Mouse (Mus musculus): Measurements from ENCODE around the gene Ackr3. TPM values are rescaled to one million over a fixed set of nuclear protein-coding genes. Genes with fewer than 3 reads are reported as not detected.

Ackr3 gene
- polyA plus RNA-seq, 1 experiment, result 28.2 TPM

DNA sequence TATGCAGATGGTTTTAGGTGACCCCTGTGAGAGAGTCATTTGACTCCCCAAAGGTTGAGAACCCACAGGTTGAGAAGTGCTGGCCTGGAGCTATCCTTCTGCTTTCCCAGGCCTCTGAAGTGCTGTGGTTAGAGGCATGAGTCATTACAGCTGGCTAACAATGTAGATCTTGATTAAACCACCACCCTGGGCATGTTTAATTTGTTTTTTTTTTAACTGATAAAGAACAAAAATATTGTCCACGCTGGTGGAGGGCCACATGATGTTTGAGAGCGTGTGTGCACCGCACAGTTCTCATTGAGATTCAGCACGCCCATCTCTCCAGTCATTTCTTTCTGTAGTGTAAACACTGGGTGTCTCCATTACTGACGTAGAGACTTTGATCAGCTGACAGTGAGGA is 25.8 kb upstream of the Ackr3 start:
- TF ChIP-seq CTCF (IDR thresholded peaks at IDR 0.05; ENCODE audit: borderline replicate concordance, insufficient read depth, low read length), result no peak
- no peak for TF ChIP-seq POLR2A (IDR thresholded peaks at IDR 0.05; ENCODE audit: low read depth, low read length)
- Histone ChIP-seq H3K4me3 (ENCODE audit: insufficient read depth, low read length) (no peak overlapping the region), H3K27ac (ENCODE audit: insufficient read depth, low read length) (no peak overlapping the region), H3K4me1 (ENCODE audit: control insufficient read depth, insufficient read depth, low read length) (peaks cover 13% of the 10 kb centered on the region; the same call in 1 of the 2 replicates)

DNA sequence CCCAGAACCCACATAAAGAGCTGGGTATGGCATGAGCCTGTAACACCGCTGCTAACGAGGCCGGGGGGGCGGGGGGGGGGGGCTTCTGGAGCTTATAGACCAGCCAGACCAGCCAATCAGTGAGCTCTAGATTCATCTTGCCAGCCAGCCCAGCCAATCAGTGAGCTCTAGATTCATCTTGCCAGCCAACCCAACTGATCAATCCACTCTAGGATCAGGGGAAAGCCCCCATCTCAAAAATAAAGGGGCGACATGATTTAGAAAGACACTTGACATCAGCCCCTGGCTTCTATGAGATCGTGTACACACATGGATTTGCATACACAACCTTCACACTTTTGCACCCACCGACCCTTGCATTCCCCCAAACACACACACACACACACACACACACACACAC is 23.3 kb upstream of the Ackr3 start:
- Histone ChIP-seq H3K4me1 (ENCODE audit: control insufficient read depth, insufficient read depth, low read length) (peaks cover 8% of the 10 kb centered on the region; the same call in 1 of the 2 replicates), H3K27ac (ENCODE audit: insufficient read depth, low read length) (no peak overlapping the region), H3K4me3 (ENCODE audit: insufficient read depth, low read length) (no peak overlapping the region)
- TF ChIP-seq POLR2A (IDR thresholded peaks at IDR 0.05; ENCODE audit: low read depth, low read length), result no peak
- TF ChIP-seq CTCF (IDR thresholded peaks at IDR 0.05; ENCODE audit: borderline replicate concordance, insufficient read depth, low read length), result no peak

DNA sequence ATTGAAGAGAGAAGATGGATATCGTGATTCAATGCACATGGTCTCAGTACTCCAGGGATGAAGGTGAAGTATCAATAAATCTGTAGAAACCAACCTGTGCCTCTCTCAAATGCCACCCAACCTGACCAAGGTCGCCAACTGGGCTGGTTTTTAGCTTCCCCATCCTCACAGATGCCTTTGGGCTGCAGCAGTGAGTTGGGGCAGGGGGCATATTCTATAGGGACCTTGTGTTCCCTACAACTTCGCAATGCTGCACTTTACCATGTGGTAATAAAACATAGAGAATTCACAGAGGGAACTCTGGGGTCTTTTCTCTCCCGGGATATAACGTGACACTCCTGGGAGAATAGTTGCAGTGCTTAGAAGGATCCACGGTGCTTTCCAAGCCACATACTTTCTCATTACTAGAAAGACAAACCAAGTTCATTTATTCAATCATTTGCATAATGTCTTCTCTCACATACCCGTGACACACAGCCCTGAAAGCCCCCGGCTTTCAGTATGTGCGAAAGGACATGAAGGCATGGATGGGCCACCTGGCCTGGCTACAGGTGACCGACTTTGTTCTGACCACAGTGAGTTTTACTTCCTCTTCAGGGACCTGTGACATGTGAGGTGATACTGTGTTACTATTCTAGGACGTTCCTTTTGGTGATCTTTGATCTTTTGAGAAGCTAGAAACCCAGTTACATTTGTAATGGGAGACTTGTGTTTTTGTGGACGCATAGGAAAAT is 22.6 kb upstream of the Ackr3 start:
- no peak for TF ChIP-seq POLR2A (IDR thresholded peaks at IDR 0.05; ENCODE audit: low read depth, low read length)
- H3K27ac ChIP-seq (ENCODE audit: insufficient read depth, low read length), result no peak overlapping the region
- no peak overlapping the region for H3K4me3 ChIP-seq (ENCODE audit: insufficient read depth, low read length)
- H3K4me1 ChIP-seq (ENCODE audit: control insufficient read depth, insufficient read depth, low read length), result peaks cover 5% of the 10 kb centered on the region; the same call in 1 of the 2 replicates

DNA sequence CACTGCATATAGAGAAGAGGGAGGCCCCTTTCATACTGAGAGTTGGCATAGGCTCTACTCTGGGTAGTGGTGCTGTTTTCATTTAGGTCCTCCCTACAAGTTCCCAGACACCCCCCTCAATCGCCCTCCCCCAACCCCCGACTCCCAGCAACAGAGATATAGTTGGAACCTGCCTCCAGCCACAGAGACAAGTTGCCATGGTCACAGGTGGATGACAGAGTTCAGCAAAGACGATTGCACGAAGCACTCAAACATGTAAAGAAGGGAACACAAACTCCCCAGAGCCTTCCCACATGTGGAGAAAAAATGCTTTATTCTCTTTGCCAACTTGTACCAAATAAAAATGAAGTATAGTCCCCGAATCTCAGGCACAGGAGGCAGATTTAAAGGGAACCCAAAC is 21.3 kb upstream of the Ackr3 start:
- H3K4me3 ChIP-seq (ENCODE audit: insufficient read depth, low read length), result no peak overlapping the region
- H3K27ac ChIP-seq (ENCODE audit: insufficient read depth, low read length), result no peak overlapping the region
- 0 out of 2 replicates have a peak, but pooled peaks cover 1% of the 10 kb centered on the region for H3K4me1 ChIP-seq (ENCODE audit: control insufficient read depth, insufficient read depth, low read length)
- no peak for TF ChIP-seq POLR2A (IDR thresholded peaks at IDR 0.05; ENCODE audit: low read depth, low read length)
- no peak for TF ChIP-seq CTCF (IDR thresholded peaks at IDR 0.05; ENCODE audit: borderline replicate concordance, insufficient read depth, low read length)

DNA sequence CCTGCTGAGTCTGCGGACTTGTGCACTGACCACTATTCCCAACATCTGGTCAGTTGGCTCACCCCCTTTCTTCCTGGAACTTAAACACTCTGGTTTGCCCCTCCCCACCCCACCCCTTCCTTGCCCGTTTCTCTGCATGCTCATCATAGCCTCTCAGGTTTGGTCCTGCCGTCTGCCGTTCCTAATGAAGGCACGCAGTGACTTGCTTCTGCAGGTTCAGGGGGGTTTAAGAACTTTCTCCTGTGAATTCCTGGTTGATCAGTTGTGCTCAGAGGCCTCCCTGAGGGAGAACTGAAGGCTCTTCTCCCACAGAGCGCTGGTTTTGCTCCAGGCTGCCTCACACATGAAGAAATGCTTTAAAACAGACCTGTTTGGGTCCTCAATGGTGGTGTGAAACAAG is 20.2 kb upstream of the Ackr3 start:
- no peaks in the 10 kb centered on the region for H3K4me1 ChIP-seq (ENCODE audit: control insufficient read depth, insufficient read depth, low read length)
- H3K27ac ChIP-seq (ENCODE audit: insufficient read depth, low read length), result no peak overlapping the region
- no peak for TF ChIP-seq POLR2A (IDR thresholded peaks at IDR 0.05; ENCODE audit: low read depth, low read length)
- no peak for TF ChIP-seq CTCF (IDR thresholded peaks at IDR 0.05; ENCODE audit: borderline replicate concordance, insufficient read depth, low read length)
- no peak overlapping the region for H3K4me3 ChIP-seq (ENCODE audit: insufficient read depth, low read length)

DNA sequence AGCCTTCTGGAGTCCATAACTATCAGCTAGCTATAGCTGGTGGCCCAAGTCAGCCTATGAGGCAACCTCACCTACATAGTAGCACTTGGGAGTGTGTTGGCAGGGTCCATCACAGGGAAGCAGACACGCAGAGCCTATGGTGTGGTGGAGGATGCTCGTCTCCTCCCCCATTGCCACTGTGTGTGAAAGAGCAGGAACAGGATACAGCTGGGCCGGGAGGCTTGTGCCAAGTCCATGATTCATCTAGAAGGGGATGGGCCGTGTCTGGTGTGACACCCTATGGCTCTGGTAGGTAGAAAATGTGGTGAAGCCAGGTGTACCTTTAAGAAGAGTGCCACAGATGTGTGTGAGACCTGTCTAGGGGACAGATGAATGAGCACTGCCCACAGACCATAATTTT is 17.6 kb upstream of the Ackr3 start:
- Histone ChIP-seq H3K4me3 (ENCODE audit: insufficient read depth, low read length) (no peak overlapping the region), H3K27ac (ENCODE audit: insufficient read depth, low read length) (no peak overlapping the region), H3K4me1 (ENCODE audit: control insufficient read depth, insufficient read depth, low read length) (no peaks in the 10 kb centered on the region)
- TF ChIP-seq CTCF (IDR thresholded peaks at IDR 0.05; ENCODE audit: borderline replicate concordance, insufficient read depth, low read length), result no peak
- no peak for TF ChIP-seq POLR2A (IDR thresholded peaks at IDR 0.05; ENCODE audit: low read depth, low read length)

DNA sequence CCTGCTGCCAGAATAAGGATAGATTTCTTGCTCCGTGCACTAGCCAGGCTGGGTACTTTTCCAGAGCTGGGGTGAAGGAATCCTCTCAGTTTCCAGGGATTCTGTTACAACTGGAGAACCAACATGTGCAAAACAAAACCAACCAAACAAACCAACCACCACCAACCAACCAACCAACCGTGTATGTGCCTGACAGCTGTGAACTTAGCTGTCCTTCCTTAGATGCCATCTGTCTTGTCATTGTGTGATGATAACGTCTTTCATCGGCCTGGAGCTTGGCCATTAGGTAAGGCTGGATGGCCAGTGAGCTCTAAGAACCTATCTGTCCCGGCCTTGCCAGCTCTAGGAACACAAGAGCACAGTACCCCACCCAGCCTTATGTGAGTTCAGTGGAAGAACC is 16.9 kb upstream of the Ackr3 start:
- TF ChIP-seq CTCF (IDR thresholded peaks at IDR 0.05; ENCODE audit: borderline replicate concordance, insufficient read depth, low read length) (no peak), POLR2A (IDR thresholded peaks at IDR 0.05; ENCODE audit: low read depth, low read length) (no peak)
- no peak overlapping the region for H3K4me3 ChIP-seq (ENCODE audit: insufficient read depth, low read length)
- no peaks in the 10 kb centered on the region for H3K4me1 ChIP-seq (ENCODE audit: control insufficient read depth, insufficient read depth, low read length)
- no peak overlapping the region for H3K27ac ChIP-seq (ENCODE audit: insufficient read depth, low read length)

DNA sequence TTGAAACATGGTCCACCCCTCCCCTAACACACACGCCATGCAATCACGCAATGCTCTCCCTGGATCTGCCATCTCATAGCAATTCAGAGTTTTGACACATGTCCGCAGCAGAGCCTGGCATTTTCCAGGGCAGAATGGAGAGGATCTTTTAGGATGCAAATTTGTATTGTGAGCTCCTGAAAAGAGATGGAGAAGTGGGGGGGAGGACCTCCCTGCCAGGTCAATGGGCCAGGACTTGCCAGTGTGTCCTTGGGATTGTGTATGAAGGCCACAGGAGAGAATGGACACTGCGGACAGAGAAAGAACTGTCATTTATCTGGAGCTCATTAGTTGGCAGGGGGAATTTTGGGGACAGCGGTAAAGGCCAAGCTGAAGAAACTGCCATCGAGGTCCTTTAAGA is 14.7 kb upstream of the Ackr3 start:
- TF ChIP-seq CTCF (IDR thresholded peaks at IDR 0.05; ENCODE audit: borderline replicate concordance, insufficient read depth, low read length) (no peak), POLR2A (IDR thresholded peaks at IDR 0.05; ENCODE audit: low read depth, low read length) (no peak)
- no peaks in the 10 kb centered on the region for H3K4me1 ChIP-seq (ENCODE audit: control insufficient read depth, insufficient read depth, low read length)
- no peak overlapping the region for H3K27ac ChIP-seq (ENCODE audit: insufficient read depth, low read length)
- no peak overlapping the region for H3K4me3 ChIP-seq (ENCODE audit: insufficient read depth, low read length)

DNA sequence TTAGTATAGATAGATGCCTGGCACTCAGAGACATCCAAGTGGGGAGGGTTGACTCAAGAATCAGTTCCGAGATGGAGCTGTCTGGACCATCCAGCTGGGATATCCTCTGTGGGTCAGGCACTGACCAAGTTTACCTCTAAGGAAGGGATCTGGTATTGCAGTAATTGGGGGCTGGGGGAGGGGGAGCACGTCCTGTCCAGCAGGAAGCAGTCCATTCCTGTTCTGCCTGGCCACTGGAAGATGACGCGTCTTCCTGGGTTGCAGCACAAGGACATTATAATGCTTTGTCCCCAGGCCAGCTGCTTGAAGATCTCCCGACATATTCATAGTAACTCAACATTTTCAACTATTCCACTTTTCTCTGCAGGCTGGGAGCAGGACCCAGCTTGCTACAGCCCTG is 2.5 kb upstream of the Ackr3 start:
- Histone ChIP-seq H3K27ac (ENCODE audit: insufficient read depth, low read length) (no peak overlapping the region), H3K4me3 (ENCODE audit: insufficient read depth, low read length) (no peak overlapping the region), H3K4me1 (ENCODE audit: control insufficient read depth, insufficient read depth, low read length) (no peaks in the 10 kb centered on the region)
- TF ChIP-seq POLR2A (IDR thresholded peaks at IDR 0.05; ENCODE audit: low read depth, low read length) (no peak), CTCF (IDR thresholded peaks at IDR 0.05; ENCODE audit: borderline replicate concordance, insufficient read depth, low read length) (no peak)

DNA sequence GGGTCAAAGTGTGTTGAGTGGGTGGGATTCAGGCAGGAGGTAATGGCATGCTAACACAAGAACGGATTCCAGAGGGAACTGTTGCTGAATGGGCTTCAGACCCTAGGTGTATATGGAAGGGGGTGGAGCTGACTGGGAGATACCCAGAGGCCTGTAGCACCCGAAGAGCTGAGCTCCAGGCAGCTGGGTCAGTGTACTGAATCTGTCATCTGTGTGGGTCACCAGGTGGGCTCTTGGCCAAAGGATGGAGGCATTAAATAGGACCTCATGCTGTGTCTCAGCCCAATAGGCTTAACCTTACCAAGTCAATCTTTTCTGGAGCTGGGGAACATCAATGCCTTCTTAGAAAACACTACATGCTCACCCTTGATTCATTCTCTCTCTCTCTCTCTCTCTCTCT is 2.1 kb upstream of the Ackr3 start:
- H3K4me1 ChIP-seq (ENCODE audit: control insufficient read depth, insufficient read depth, low read length), result no peaks in the 10 kb centered on the region
- no peak overlapping the region for H3K4me3 ChIP-seq (ENCODE audit: insufficient read depth, low read length)
- H3K27ac ChIP-seq (ENCODE audit: insufficient read depth, low read length), result no peak overlapping the region
- no peak for TF ChIP-seq CTCF (IDR thresholded peaks at IDR 0.05; ENCODE audit: borderline replicate concordance, insufficient read depth, low read length)

Data from embryonic fibroblast, embryonic 13.5 days (primary cell).